Mouse (Mus musculus) heart, embryonic 12.5 days (tissue): ENCODE results near the gene Rnf207. TPM values are rescaled to one million over a fixed set of nuclear protein-coding genes. Genes with fewer than 3 reads are reported as not detected.

Experiments used
- ATAC-seq: fragments of 200-750 bp; cut with Nextera tagmentation; 2 replicates; pipeline ENCODE4 v1.8.0; 2017; ENCODE audit warnings: moderate TSS enrichment, moderate library complexity; ENCODE audit not compliant: insufficient number of reproducible peaks, low FRiP score
- H3K27ac ChIP-seq: fragments of 300-500 bp; sonication (generic); 2 replicates; pipeline ENCODE4 v1.5.1; 2016; ENCODE audit warnings: mild to moderate bottlenecking, moderate library complexity; ENCODE audit not compliant: poor library complexity, severe bottlenecking
- H3K27me3 ChIP-seq: fragments of 300-500 bp; sonication (generic); replicated peaks from 2 replicates; pipeline ENCODE4 v1.6.1; 2016; ENCODE audit warnings: mild to moderate bottlenecking, moderate library complexity
- H3K36me3 ChIP-seq: fragments of 300-500 bp; sonication (generic); 2 replicates; pipeline ENCODE4 v1.6.1; 2016; ENCODE audit warnings: mild to moderate bottlenecking, moderate library complexity
- H3K4me1 ChIP-seq: fragments of 300-500 bp; sonication (generic); replicated peaks from 2 replicates; pipeline ENCODE4 v1.6.1; 2016; ENCODE audit warnings: mild to moderate bottlenecking
- H3K4me2 ChIP-seq: fragments of 300-500 bp; sonication (generic); 2 replicates; pipeline ENCODE4 v1.6.1; 2016; ENCODE audit warnings: mild to moderate bottlenecking, moderate library complexity
- H3K4me3 ChIP-seq: fragments of 300-500 bp; sonication (generic); 2 replicates; pipeline ENCODE4 v1.5.1; 2016; ENCODE audit warnings: mild to moderate bottlenecking
- H3K9ac ChIP-seq: fragments of 300-500 bp; sonication (generic); 2 replicates; pipeline ENCODE4 v1.6.1; 2016; ENCODE audit warnings: mild to moderate bottlenecking, moderate library complexity
- H3K9me3 ChIP-seq: fragments of 300-500 bp; sonication (generic); replicated peaks from 2 replicates; pipeline ENCODE4 v1.6.1; 2016; ENCODE audit warnings: mild to moderate bottlenecking, moderate library complexity
- WGBS: fragments of 180-500 bp; shearing (Covaris S2); methylation state at CpG from one replicate; pipeline ENCODE4 v1.1.7; 2016; 5-methylcytosine and 5-hydroxymethylcytosine counted together
- polyA plus RNA-seq: library from polyadenylated mRNA; unstranded; fragments of >200 nt; fragmentation: Nextera tagmentation; extraction: Ambion mirVana; gene quantifications from 2 replicates; pipeline ENCODE4 v1.2.1, GENCODE M21; 2016

Rnf207 gene
- 56.5 and 62.1 TPM in 2 replicates for polyA plus RNA-seq

DNA sequence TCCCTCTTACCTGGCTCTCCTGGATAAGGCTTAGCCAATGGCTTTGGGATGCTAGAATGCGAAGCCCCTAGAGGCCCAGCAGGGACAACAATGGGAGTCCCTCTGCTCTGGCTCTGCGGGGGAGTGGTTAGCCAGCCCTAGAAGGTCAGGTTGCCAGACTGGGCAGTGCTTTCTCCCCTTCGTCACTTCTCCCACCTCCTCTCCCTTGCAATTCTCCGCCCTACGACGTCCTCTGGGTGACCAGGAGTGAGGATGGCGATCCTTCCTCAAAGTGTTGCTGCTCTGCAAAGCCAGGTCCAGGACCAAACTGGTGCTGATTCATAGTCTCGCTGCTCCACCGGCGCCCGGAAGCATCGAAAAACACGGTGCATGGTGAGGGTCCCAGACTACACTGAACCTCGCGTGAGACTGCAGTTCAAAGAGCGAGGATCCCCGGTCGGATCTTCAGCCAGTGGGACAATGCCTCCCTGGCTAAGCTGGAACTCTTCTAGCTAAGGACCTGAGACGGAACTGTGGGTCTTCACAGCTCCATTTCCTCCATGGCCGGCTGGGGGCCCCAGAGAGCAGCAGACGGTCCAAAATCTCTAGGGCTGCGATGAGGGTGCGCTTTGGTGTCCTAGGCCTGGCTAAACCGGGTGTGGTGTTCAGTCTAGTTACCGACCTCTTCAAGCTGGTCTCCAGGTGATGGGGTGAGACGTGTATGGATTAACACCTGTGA lies at the start of gene Rnf207:
Gene Rnf207 (minus strand): TSS at position 477 of the 718 bp plus-strand sequence.
- H3K4me3 ChIP-seq, result peak within 1 kb of the TSS; percentile 47
- peaks cover 40% of the 10 kb centered on the region for H3K4me1 ChIP-seq
- H3K27me3 ChIP-seq, result peaks cover 33% of the 10 kb centered on the region
- peak; percentile 51 for ATAC-seq
- peak within 1 kb of the TSS; percentile 97 for H3K27ac ChIP-seq
- 3% methylated on average over 26 of the region's 26 CpGs for WGBS
- no peaks in the 10 kb centered on the region for H3K36me3 ChIP-seq
- H3K4me2 ChIP-seq, result peak within 1 kb of the TSS; percentile 84
- no peaks in the 10 kb centered on the region for H3K9me3 ChIP-seq
- peak within 1 kb of the TSS; percentile 80 for H3K9ac ChIP-seq

DNA sequence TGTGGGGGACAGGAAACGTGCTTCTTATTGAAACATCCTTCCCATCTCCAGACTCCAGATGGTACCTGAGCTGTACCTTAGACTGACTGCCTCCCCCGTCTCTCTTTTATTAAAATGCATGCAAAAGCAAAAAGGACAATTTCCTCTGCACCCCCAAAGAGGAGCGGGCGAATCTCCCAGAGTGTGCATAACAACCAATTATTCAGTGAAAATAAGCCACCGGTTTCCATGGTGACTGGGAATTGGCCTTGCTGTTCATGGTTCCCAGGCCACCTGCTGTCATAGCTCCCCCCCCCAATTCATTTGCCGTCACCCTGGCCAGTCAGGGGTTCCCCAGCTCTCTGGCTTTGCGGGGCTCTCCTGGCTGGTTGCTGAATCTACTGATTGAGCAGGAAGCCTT lies 46.4 kb upstream of the Rnf207 start:
- Histone ChIP-seq H3K4me1 (peaks cover 8% of the 10 kb centered on the region), H3K9ac (no peak overlapping the region), H3K4me3 (no peak overlapping the region), H3K27me3 (peaks cover 62% of the 10 kb centered on the region), H3K36me3 (no peaks in the 10 kb centered on the region), H3K4me2 (no peak overlapping the region), H3K27ac (no peak overlapping the region), H3K9me3 (no peaks in the 10 kb centered on the region)
- WGBS, result 62% methylated on average over 7 of the region's 7 CpGs
- no peak for ATAC-seq

GRCm38 (mm10) chr4:152362180-152362579 lies 43.4 kb upstream of the Rnf207 start:
- Histone ChIP-seq H3K4me1 (peaks cover 8% of the 10 kb centered on the region), H3K36me3 (no peaks in the 10 kb centered on the region), H3K9me3 (no peaks in the 10 kb centered on the region), H3K9ac (no peak overlapping the region), H3K27me3 (peaks cover 82% of the 10 kb centered on the region), H3K27ac (no peak overlapping the region), H3K4me3 (no peak overlapping the region), H3K4me2 (no peak overlapping the region)
- WGBS, result 52% methylated on average over 9 of the region's 9 CpGs
- no peak for ATAC-seq

- no peak overlapping the region for H3K9ac ChIP-seq
- ATAC-seq, result 0 out of 2 replicates have a peak, but pooled peaks have one; percentile 16
- no peaks in the 10 kb centered on the region for H3K36me3 ChIP-seq
- peak overlapping the region; percentile 55 for H3K4me2 ChIP-seq
- H3K4me3 ChIP-seq, result peak overlapping the region; percentile 16
- no peaks in the 10 kb centered on the region for H3K9me3 ChIP-seq
- 2% methylated on average over 24 of the region's 24 CpGs for WGBS
- no peak overlapping the region for H3K27ac ChIP-seq
- H3K27me3 ChIP-seq, result peaks cover 82% of the 10 kb centered on the region
- H3K4me1 ChIP-seq, result peaks cover 8% of the 10 kb centered on the region
Measured at GRCm38 (mm10) chr4:152360855-152361254, 42.1 kb upstream of the Rnf207 start.

DNA sequence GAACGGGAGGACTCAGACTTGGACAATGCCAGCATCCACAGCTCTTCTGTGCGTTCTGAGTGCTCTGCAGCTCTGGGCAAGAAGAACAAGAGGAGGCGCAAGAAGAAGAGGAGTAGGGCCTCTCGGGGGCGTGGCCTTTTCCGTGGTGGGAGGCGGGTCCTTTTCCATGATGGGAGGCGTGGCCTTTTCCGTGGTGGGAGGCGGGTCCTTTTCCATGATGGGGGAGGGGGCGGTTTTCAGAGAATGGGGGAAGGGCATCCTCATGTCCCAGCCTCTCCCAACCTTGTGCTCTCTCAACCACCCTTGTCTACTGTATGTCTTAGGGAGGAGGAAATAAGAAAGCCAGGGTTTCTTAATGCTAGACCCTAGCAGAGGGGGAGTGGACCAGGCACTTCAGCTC lies 40.9 kb upstream of the Rnf207 start:
- no peak overlapping the region for H3K4me3 ChIP-seq
- H3K36me3 ChIP-seq, result no peaks in the 10 kb centered on the region
- 2% methylated on average over 11 of the region's 11 CpGs for WGBS
- H3K27ac ChIP-seq, result no peak overlapping the region
- peaks cover 8% of the 10 kb centered on the region for H3K4me1 ChIP-seq
- peaks cover 80% of the 10 kb centered on the region for H3K27me3 ChIP-seq
- no peak for ATAC-seq
- H3K4me2 ChIP-seq, result no peak overlapping the region
- no peak overlapping the region for H3K9ac ChIP-seq
- H3K9me3 ChIP-seq, result no peaks in the 10 kb centered on the region

GRCm38 (mm10) chr4:152355672-152356071 lies 36.9 kb upstream of the Rnf207 start:
- peaks cover 89% of the 10 kb centered on the region for H3K27me3 ChIP-seq
- ATAC-seq, result no peak
- no peak overlapping the region for H3K9ac ChIP-seq
- no peaks in the 10 kb centered on the region for H3K9me3 ChIP-seq
- no peak overlapping the region for H3K27ac ChIP-seq
- peaks cover 2% of the 10 kb centered on the region for H3K4me1 ChIP-seq
- H3K36me3 ChIP-seq, result no peaks in the 10 kb centered on the region
- no peak overlapping the region for H3K4me3 ChIP-seq
- no peak overlapping the region for H3K4me2 ChIP-seq
- WGBS, result 67% methylated on average over 7 of the region's 7 CpGs

GRCm38 (mm10) chr4:152353886-152354637 lies 35.3 kb upstream of the Rnf207 start:
- Histone ChIP-seq H3K36me3 (no peaks in the 10 kb centered on the region), H3K9ac (no peak overlapping the region), H3K4me2 (no peak overlapping the region), H3K4me1 (no peaks in the 10 kb centered on the region), H3K4me3 (no peak overlapping the region), H3K9me3 (no peaks in the 10 kb centered on the region), H3K27ac (no peak overlapping the region), H3K27me3 (peaks cover 88% of the 10 kb centered on the region)
- 75% methylated on average over 14 of the region's 14 CpGs for WGBS
- no peak for ATAC-seq

DNA sequence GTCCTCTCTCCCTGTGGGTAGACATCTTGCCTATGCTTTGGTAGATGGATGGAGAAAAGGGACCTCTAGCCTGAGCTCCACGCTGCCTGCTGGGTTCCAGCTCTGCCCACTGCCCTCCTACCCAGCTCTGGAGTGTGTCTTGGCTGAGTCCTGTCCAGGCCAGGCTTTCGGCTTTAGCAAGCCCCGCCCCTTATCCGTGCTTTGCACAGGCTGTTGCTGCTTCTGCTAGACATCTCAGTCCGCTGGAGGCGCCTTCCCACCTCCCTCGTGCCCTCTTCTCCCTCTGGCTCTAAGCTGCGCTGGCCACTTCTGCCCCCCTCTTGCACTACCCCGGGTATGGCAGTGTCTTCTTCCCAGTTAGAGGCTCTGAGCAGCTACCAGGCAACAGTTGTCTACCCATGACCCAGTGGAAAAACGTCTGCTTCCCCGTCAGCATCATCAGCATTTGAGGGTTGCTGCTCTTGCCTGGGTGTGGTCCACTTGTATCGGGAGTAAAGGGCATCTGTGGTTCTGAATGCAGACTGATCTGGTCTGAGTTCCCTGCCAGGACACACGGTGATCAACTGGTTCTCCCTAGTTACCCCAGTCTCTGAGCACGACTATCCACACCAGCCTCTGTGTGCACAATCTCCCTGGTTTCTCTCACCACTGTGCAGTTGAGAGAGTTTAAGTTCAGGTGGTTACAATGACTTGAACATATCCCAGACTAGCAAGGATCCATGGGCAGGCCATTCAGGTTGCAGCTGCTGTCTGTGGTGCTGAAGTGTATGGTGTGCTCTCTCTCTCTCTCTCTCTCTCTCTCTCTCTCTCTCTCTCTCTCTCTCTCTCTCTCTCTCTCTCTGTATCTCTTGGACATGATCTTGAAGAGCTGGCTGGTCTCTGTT lies 32.9 kb upstream of the Rnf207 start:
- Histone ChIP-seq H3K4me3 (no peak overlapping the region), H3K9me3 (no peaks in the 10 kb centered on the region), H3K27me3 (peaks cover 88% of the 10 kb centered on the region), H3K4me2 (no peak overlapping the region), H3K9ac (no peak overlapping the region), H3K36me3 (no peaks in the 10 kb centered on the region), H3K27ac (no peak overlapping the region), H3K4me1 (peaks cover under 1% of the 10 kb centered on the region; the same call in 1 of the 2 replicates)
- WGBS, result 16% methylated on average over 14 of the region's 14 CpGs
- ATAC-seq, result no peak

DNA sequence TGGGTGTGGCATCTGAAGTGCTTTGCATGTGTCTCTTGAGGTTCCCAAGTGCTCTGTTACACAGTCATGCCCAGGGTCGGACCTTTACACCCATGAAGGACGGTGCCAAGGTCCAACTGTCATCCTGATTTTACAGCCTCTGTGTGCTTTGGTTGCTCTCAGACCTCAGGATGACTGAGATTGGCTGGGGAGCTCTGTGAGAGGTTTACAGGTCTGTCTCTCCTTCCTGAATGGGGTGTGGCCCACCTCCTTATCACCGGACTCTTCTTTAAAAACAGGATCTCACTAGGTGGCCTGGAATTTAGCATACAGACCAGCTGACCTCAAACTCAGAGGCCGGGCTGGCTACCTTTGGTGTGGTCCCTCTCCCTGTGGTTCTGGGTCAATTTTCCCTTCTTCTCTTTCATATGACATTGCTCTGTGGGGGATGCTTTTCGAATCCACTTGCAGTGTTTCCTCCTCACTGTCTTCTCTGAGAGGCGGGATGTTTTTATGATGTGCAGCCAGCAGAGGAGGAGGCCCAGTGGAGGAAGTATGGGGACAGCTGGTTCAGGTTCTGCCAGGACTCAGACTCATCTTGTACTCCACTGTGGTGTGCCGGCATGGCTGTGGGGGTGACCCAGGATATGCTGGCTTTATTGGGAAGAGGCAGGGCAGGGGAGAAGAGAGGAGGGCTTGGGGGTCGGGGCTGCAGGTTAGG lies 32.1 kb upstream of the Rnf207 start:
- Histone ChIP-seq H3K9ac (no peak overlapping the region), H3K9me3 (no peaks in the 10 kb centered on the region), H3K36me3 (no peaks in the 10 kb centered on the region), H3K27me3 (peaks cover 83% of the 10 kb centered on the region), H3K4me2 (no peak overlapping the region), H3K4me3 (no peak overlapping the region), H3K27ac (no peak overlapping the region), H3K4me1 (peaks cover 9% of the 10 kb centered on the region; the same call in 1 of the 2 replicates)
- WGBS, result 21% methylated on average over 8 of the region's 8 CpGs
- ATAC-seq, result no peak

GRCm38 (mm10) chr4:152349837-152350381 lies 31.1 kb upstream of the Rnf207 start:
- H3K4me2 ChIP-seq, result no peak overlapping the region
- H3K36me3 ChIP-seq, result no peaks in the 10 kb centered on the region
- 12% methylated on average over 17 of the region's 17 CpGs for WGBS
- H3K4me1 ChIP-seq, result peaks cover 18% of the 10 kb centered on the region
- no peak for ATAC-seq
- no peak overlapping the region for H3K4me3 ChIP-seq
- H3K27me3 ChIP-seq, result peaks cover 83% of the 10 kb centered on the region
- H3K27ac ChIP-seq, result no peak overlapping the region
- no peaks in the 10 kb centered on the region for H3K9me3 ChIP-seq
- H3K9ac ChIP-seq, result no peak overlapping the region
